Mouse (Mus musculus) G1E (cell line): ENCODE data around the gene Magi2.

Source experiments
- CTCF ChIP-seq: IDR thresholded peaks from 2 replicates; pipeline ENCODE4 v1.5.1; 2012; ENCODE audit warnings: low read depth, low read length, inconsistent platforms, mixed read lengths
- GATA1 ChIP-seq: IDR thresholded peaks from 2 replicates; pipeline ENCODE4 v1.6.1; 2012; ENCODE audit warnings: borderline replicate concordance, low read length, inconsistent platforms, mixed read lengths
- TAL1 ChIP-seq: conservative IDR thresholded peaks from 2 replicates; pipeline ENCODE4 v1.6.1; 2012; ENCODE audit warnings: low read depth, low read length, inconsistent platforms, mixed read lengths

DNA sequence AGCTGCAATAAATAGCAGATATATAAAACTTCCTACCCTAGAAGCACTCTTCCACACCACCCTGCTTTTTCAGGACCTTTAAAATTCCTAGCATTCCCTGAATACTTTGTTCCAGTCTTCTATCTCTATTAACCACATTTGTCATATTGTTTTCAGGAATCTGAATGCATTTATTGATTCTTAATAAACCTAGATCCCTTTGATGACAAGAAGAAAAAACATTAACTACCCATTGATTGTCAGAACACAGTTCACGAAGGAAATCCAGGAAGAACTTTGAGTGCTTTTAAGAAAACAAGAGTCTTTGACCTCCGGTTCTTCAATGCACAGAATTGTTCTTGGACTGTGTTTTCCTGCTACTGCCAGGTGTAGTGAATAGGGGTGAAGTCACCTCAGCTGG, 411.0 kb downstream of the Magi2 start:
- TF ChIP-seq GATA1 (no peak), CTCF (no peak), TAL1 (no peak)
